Mouse (Mus musculus): ENCODE measurements around the gene Dmrtc1c2. TPM values are rescaled to one million over a fixed set of nuclear protein-coding genes. Genes with fewer than 3 reads are reported as not detected.
"Not testable (repeated sequence)": the region's sequence is repeated elsewhere in the genome, so short reads cannot be mapped to it uniquely, and the experiment has no call there.

Gene Dmrtc1c2
- polyA plus RNA-seq (2011; ENCODE audit: insufficient read depth, insufficient read length, low read depth, missing spikeins): 1.0 and 1.5 TPM in 2 replicates

DNA sequence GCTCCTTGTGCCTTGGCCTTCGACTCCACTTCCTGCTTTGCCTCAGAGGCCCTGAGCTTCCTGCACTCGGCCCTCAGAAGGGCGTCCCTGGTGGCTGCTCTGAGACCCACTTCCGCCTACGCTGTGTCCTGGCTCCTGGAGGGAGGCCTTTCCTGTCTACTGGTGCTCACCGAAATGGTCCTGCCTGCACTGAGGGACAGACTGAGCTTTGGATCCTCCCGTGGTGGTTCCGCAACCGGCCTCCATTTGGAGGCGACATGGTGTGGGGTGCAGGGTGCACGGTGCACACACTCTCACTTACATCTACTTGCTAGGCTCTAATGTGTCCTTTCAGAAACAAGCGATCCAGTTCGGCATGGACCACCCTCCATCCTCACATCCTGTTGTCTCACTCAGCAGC lies at the start of gene Dmrtc1c2:
TSS of gene Dmrtc1c2 (minus strand) at position 101 of the 400 bp plus-strand sequence.
- not testable (repeated sequence) for H3K4me3 ChIP-seq (ENCODE audit: low read depth, low read length); H3K27me3 ChIP-seq (ENCODE audit: control insufficient read depth, insufficient read depth, low read length, poor library complexity, severe bottlenecking); H3K4me1 ChIP-seq (ENCODE audit: control insufficient read depth, insufficient read depth, low read length); H3K9ac ChIP-seq (ENCODE audit: low read depth, poor library complexity, severe bottlenecking); H3K9me3 ChIP-seq (replicated peaks; ENCODE audit: control insufficient read depth, insufficient read depth, low read length, poor library complexity, severe bottlenecking); H3K27ac ChIP-seq (ENCODE audit: insufficient read depth, low read length); H3K36me3 ChIP-seq (ENCODE audit: control insufficient read depth, insufficient read depth, low read length, poor library complexity, severe bottlenecking)

DNA sequence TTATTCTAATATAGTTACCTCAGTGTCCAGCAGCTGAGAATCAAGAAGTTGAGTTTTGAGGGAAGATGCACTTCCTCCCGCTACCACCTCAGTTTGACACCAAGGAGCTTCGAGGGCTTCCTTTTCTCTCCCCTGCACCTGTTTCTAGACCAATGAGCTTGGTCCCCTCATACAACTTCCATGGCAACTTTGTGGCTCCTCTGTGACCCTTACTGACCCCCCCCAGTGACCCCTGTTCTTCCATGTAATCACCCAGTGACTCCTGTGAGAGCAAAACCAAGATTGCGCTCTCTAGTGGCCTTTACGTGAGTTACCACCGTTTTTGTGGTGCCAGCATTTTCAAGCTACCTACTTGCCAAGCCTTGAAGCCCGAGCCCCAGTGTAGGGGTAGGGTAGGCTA lies 13.5 kb upstream of the Dmrtc1c2 start, which contains the start of gene 1700031F05Rik:
TSS of gene 1700031F05Rik (minus strand) at position 101 of the 400 bp plus-strand sequence.
- TF ChIP-seq EP300 (IDR thresholded peaks at IDR 0.05; ENCODE audit: insufficient read depth, low read depth, low read length) (no peak), CTCF (IDR thresholded peaks at IDR 0.05; ENCODE audit: low read depth, low read length) (no peak), POLR2A (IDR thresholded peaks at IDR 0.05; ENCODE audit: insufficient read depth, low read length) (no peak)
- Histone ChIP-seq H3K4me1 (ENCODE audit: control insufficient read depth, insufficient read depth, low read length) (no peaks in the 10 kb centered on the region), H3K36me3 (ENCODE audit: control insufficient read depth, insufficient read depth, low read length, poor library complexity, severe bottlenecking) (no peaks in the 10 kb centered on the region), H3K9me3 (replicated peaks; ENCODE audit: control insufficient read depth, insufficient read depth, low read length, poor library complexity, severe bottlenecking) (no peaks in the 10 kb centered on the region), H3K9ac (ENCODE audit: low read depth, poor library complexity, severe bottlenecking) (no peak within 1 kb of the TSS), H3K4me3 (ENCODE audit: low read depth, low read length) (no peak within 1 kb of the TSS), H3K27me3 (ENCODE audit: control insufficient read depth, insufficient read depth, low read length, poor library complexity, severe bottlenecking) (no peaks in the 10 kb centered on the region), H3K27ac (ENCODE audit: insufficient read depth, low read length) (no peak within 1 kb of the TSS)

DNA sequence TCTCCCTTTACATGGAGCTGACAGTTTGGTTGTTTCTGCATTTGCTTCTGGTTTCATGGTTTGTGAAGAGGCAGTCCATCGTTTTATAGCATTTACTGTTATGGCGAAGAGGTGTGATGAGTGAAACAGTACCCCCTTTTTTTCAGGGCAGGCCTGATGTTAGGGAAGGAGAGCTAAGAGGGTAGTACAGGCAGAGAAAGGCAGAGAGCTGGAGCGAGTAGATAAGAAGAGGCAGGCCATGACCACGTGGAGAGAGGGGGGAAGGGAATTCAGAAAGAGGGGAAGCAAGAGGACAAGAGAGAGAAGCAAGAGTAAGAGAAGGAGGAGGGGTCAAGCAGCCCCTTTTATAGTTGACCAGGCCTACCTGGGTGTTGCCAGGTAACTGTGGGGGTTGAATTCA lies 42.1 kb downstream of the Dmrtc1c2 start:
- Histone ChIP-seq H3K4me1 (ENCODE audit: control insufficient read depth, insufficient read depth, low read length) (no peaks in the 10 kb centered on the region), H3K4me3 (ENCODE audit: low read depth, low read length) (no peak overlapping the region), H3K27ac (ENCODE audit: insufficient read depth, low read length) (no peak overlapping the region), H3K36me3 (ENCODE audit: control insufficient read depth, insufficient read depth, low read length, poor library complexity, severe bottlenecking) (no peaks in the 10 kb centered on the region), H3K27me3 (ENCODE audit: control insufficient read depth, insufficient read depth, low read length, poor library complexity, severe bottlenecking) (no peaks in the 10 kb centered on the region), H3K9ac (ENCODE audit: low read depth, poor library complexity, severe bottlenecking) (no peak overlapping the region), H3K9me3 (replicated peaks; ENCODE audit: control insufficient read depth, insufficient read depth, low read length, poor library complexity, severe bottlenecking) (no peaks in the 10 kb centered on the region)
- no peak for TF ChIP-seq CTCF (IDR thresholded peaks at IDR 0.05; ENCODE audit: low read depth, low read length)

DNA sequence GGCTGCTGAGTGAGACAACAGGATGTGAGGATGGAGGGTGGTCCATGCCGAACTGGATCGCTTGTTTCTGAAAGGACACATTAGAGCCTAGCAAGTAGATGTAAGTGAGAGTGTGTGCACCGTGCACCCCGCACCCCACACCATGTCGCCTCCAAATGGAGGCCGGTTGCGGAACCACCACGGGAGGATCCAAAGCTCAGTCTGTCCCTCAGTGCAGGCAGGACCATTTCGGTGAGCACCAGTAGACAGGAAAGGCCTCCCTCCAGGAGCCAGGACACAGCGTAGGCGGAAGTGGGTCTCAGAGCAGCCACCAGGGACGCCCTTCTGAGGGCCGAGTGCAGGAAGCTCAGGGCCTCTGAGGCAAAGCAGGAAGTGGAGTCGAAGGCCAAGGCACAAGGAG lies 51.8 kb downstream of the Dmrtc1c2 start, which contains the start of gene Dmrtc1c1:
TSS of gene Dmrtc1c1 (plus strand) at position 301 of the 400 bp plus-strand sequence.
- not testable (repeated sequence) for H3K4me3 ChIP-seq (ENCODE audit: low read depth, low read length); H3K36me3 ChIP-seq (ENCODE audit: control insufficient read depth, insufficient read depth, low read length, poor library complexity, severe bottlenecking); H3K4me1 ChIP-seq (ENCODE audit: control insufficient read depth, insufficient read depth, low read length); H3K27me3 ChIP-seq (ENCODE audit: control insufficient read depth, insufficient read depth, low read length, poor library complexity, severe bottlenecking); H3K9me3 ChIP-seq (replicated peaks; ENCODE audit: control insufficient read depth, insufficient read depth, low read length, poor library complexity, severe bottlenecking); H3K27ac ChIP-seq (ENCODE audit: insufficient read depth, low read length); H3K9ac ChIP-seq (ENCODE audit: low read depth, poor library complexity, severe bottlenecking)

Other genes starting within 250 kb of the Dmrtc1c2 start
- gene Phka1, start 210.4 kb downstream of the Dmrtc1c2 start, polyA plus RNA-seq (2011; ENCODE audit: insufficient read depth, insufficient read length, low read depth, missing spikeins): 7.9 and 8.3 TPM in 2 replicates
- not detected in 2 replicates for gene Gm3880, start 167.6 kb downstream of the Dmrtc1c2 start, polyA plus RNA-seq (2011; ENCODE audit: insufficient read depth, insufficient read length, low read depth, missing spikeins)
- 1.5 and 2.1 TPM in 2 replicates for gene Gm9112, start 147.0 kb downstream of the Dmrtc1c2 start, polyA plus RNA-seq (2011; ENCODE audit: insufficient read depth, insufficient read length, low read depth, missing spikeins)
- not detected in 2 replicates for gene Dmrtc1b, start 146.8 kb downstream of the Dmrtc1c2 start, polyA plus RNA-seq (2011; ENCODE audit: insufficient read depth, insufficient read length, low read depth, missing spikeins)
- not detected in 2 replicates for gene Dmrtc1c1, start 51.7 kb downstream of the Dmrtc1c2 start, polyA plus RNA-seq (2011; ENCODE audit: insufficient read depth, insufficient read length, low read depth, missing spikeins)
- gene 1700031F05Rik, start 13.4 kb upstream of the Dmrtc1c2 start, polyA plus RNA-seq (2011; ENCODE audit: insufficient read depth, insufficient read length, low read depth, missing spikeins): not detected in 2 replicates
- not detected in 2 replicates for gene Dmrtc1a, start 54.1 kb upstream of the Dmrtc1c2 start, polyA plus RNA-seq (2011; ENCODE audit: insufficient read depth, insufficient read length, low read depth, missing spikeins)
- not detected in 2 replicates for gene 1700011M02Rik, start 54.3 kb upstream of the Dmrtc1c2 start, polyA plus RNA-seq (2011; ENCODE audit: insufficient read depth, insufficient read length, low read depth, missing spikeins)
- not detected in 2 replicates for gene 1700018G05Rik, start 73.8 kb upstream of the Dmrtc1c2 start, polyA plus RNA-seq (2011; ENCODE audit: insufficient read depth, insufficient read length, low read depth, missing spikeins)

All from ES-Bruce4 (cell line).